Mouse (Mus musculus) lung, adult 2 months (tissue): ENCODE measurements around the gene Cd300e. TPM values are rescaled to one million over a fixed set of nuclear protein-coding genes. Genes with fewer than 3 reads are reported as not detected.

Experiments
- DNase-seq: peaks from one replicate; pipeline ENCODE4 v3.0.0; 2022
- H3K4me1 ChIP-seq: fragments of 200-500 bp; 2 replicates; pipeline ENCODE4 v1.6.1; 2011; ENCODE audit warnings: low read length; ENCODE audit not compliant: control insufficient read depth, insufficient read depth
- H3K4me3 ChIP-seq: fragments of 200-500 bp; replicated peaks from 2 replicates; pipeline ENCODE3; 2011; ENCODE audit warnings: low read depth, mild to moderate bottlenecking, control low read depth, low read length; ENCODE audit errors: extremely low read depth
- CTCF ChIP-seq: fragments of 200-500 bp; IDR thresholded peaks from 2 replicates; pipeline ENCODE4 v1.5.1; 2011; ENCODE audit warnings: mild to moderate bottlenecking, low read length, control low read depth; ENCODE audit not compliant: insufficient read depth
- POLR2A ChIP-seq: fragments of 200-500 bp; IDR thresholded peaks from 2 replicates; pipeline ENCODE4 v1.6.1; 2011; ENCODE audit warnings: low read depth, mild to moderate bottlenecking, control low read depth, low read length, borderline replicate concordance; ENCODE audit errors: extremely low read depth
- WGBS: fragments of 180-500 bp; shearing (Covaris S2); methylation state at CpG from one replicate; pipeline ENCODE4 v1.1.7; 2018; 5-methylcytosine and 5-hydroxymethylcytosine counted together
- polyA plus RNA-seq: library from polyadenylated mRNA; depleted of rRNA; stranded (reverse); fragments of >200 nt; gene quantifications from 2 replicates; pipeline ENCODE4 v1.2.3, GENCODE M21; 2012

The Cd300e gene
- polyA plus RNA-seq, 1 experiment = 2.6 TPM

GRCm38 (mm10) chr11:115100741-115101140 lies 38.8 kb upstream of the Cd300e start:
- Histone ChIP-seq H3K4me3 (no peak overlapping the region), H3K4me1 (no peaks in the 10 kb centered on the region)
- TF ChIP-seq CTCF = no peak
- TF ChIP-seq POLR2A = no peak
- 66% methylated on average over 7 of the region's 7 CpGs for whole genome bisulfite sequencing
- no peak for DNase-seq

- TF ChIP-seq POLR2A (no peak), CTCF (no peak)
- no peak for DNase-seq
- WGBS = 73% methylated on average over 5 of the region's 5 CpGs
- H3K4me1 ChIP-seq = no peaks in the 10 kb centered on the region
- no peak overlapping the region for H3K4me3 ChIP-seq
Observed at GRCm38 (mm10) chr11:115100032-115100621, 38.1 kb upstream of the Cd300e start.

DNA sequence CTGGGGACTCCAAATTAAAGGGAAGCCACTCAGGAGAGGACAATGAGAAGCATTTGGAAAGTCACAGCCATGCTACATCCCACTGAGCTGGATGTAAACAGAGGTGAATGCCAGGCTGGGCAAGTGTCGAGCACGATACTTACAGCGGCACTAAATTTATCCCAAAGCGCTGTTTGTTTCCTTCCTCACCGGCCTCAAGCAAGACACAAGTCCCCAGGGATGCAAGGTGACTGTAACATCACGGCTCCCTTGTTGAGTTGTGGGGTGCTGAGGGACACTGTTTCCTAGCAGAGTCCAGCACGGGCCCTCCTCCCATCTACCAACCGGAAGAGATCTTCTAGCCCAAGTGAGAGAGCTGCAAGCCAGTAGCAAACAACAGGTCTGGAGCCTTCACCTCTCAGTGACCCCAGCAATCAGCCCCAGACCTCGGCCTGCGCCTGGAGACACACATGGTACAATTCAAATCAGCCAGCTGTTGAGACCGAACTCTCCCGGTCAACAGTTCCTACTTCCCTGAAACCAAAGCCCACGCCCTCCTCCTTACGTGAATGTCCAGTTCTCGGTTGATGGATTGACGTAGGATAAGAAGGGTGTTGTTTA lies 37.4 kb upstream of the Cd300e start:
- Histone ChIP-seq H3K4me1 (no peaks in the 10 kb centered on the region), H3K4me3 (no peak overlapping the region)
- TF ChIP-seq CTCF (no peak), POLR2A (no peak)
- DNase-seq = no peak
- WGBS = 31% methylated on average over 16 of the region's 16 CpGs

DNA sequence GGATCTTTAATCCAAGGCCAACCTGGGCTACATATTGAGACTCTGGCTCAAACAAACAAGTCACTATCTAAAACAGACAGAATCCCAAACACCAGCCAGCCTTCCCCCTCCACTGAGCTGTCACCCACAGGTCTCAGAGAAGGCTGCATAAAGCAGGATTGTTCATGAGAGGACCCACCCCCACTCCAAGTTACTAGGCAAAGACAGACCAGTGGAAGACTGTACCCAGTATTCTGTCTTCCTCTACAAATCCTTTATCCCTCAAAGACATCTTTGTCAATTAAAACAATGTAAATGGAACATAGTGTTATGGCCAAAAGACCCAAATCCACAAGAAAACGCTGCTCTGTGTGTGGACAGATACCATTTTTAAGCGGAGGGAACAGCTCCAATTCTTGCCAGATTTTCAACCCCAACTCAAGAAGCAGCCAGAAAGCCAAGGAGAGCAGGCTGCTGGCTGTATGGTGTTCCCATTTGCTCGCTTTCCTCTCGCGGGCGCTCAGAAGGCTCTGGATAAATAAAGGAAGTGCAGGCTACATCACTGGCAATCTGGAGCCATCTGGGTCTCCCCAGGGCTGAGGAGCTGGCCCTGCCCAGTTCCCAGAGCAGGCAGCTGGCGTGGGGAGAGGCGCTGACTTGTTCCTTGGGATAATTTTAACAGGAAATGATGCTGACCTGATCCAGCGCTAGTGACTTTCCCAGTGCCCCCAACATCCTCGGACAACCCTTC lies 36.4 kb upstream of the Cd300e start:
- TF ChIP-seq POLR2A (no peak), CTCF (no peak)
- no peak for DNase-seq
- no peak overlapping the region for H3K4me3 ChIP-seq
- WGBS = 38% methylated on average over 10 of the region's 10 CpGs
- H3K4me1 ChIP-seq = no peaks in the 10 kb centered on the region

- TF ChIP-seq POLR2A = no peak
- TF ChIP-seq CTCF = no peak
- Histone ChIP-seq H3K4me3 (no peak overlapping the region), H3K4me1 (no peaks in the 10 kb centered on the region)
- DNase-seq = no peak
- 19% methylated on average over 4 of the region's 4 CpGs for WGBS
Observed at GRCm38 (mm10) chr11:115092140-115092539, 30.2 kb upstream of the Cd300e start.

- no peaks in the 10 kb centered on the region for H3K4me1 ChIP-seq
- DNase-seq = no peak
- no peak within 1 kb of the TSS for H3K4me3 ChIP-seq
- WGBS = 3% methylated on average over 36 of the region's 36 CpGs
- no peak for TF ChIP-seq CTCF
- no peak for TF ChIP-seq POLR2A
Observed at GRCm38 (mm10) chr11:115091362-115091901, 29.5 kb upstream of the Cd300e start, which contains the start of gene Rab37. Gene Rab37, plus strand, starts transcription at chr11:115091431.

DNA sequence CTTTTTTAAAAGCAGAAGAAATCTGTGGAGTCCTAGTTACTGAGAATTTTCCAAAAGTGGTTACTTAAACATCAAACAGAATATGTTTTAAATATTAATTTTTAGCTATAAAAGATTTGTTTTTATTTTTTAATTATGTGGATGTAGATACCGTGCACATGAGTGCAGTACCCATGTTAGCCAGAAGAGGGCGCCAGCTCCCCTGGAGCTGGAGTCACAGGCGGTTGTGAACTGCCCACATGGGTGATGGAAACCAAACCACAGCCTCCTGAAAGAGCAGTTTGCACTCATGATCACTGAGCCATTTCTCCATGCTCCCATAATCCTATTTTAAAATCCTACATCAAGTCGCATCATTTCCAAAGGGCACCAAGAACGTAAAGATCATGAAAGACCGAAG lies 27.9 kb upstream of the Cd300e start:
- H3K4me3 ChIP-seq = no peak overlapping the region
- TF ChIP-seq CTCF (peak; percentile 44), POLR2A (no peak)
- WGBS = 64% methylated on average over 6 of the region's 6 CpGs
- H3K4me1 ChIP-seq = no peaks in the 10 kb centered on the region
- DNase-seq = no peak

- no peak for DNase-seq
- Histone ChIP-seq H3K4me3 (no peak overlapping the region), H3K4me1 (no peaks in the 10 kb centered on the region)
- WGBS = 48% methylated on average over 7 of the region's 7 CpGs
- TF ChIP-seq POLR2A (no peak), CTCF (no peak)
Observed at GRCm38 (mm10) chr11:115086213-115086612, 24.2 kb upstream of the Cd300e start.

DNA sequence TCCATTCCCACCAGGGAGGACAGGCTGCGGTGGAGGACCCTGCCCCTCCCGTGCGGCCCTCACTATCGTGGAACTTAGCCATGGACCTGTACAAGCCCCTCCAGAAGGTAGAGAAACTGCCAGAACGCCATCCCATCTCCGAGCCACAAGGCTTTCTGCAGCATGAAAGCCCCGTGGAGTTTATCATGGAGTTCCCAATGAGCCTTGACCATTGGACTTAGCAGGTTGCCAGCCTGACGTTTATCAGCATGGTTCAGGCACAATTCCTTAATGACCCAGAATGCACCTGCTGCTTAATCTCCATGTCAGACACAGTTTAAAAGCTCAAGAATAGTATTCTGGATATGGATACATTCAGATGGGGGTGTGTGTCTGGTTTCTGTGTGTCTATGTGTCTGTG lies 23.1 kb upstream of the Cd300e start:
- H3K4me1 ChIP-seq = no peaks in the 10 kb centered on the region
- no peak for DNase-seq
- 71% methylated on average over 8 of the region's 8 CpGs for WGBS
- no peak for TF ChIP-seq CTCF
- no peak for TF ChIP-seq POLR2A
- no peak overlapping the region for H3K4me3 ChIP-seq

- H3K4me1 ChIP-seq = no peaks in the 10 kb centered on the region
- no peak for DNase-seq
- no peak overlapping the region for H3K4me3 ChIP-seq
- 52% methylated on average over 12 of the region's 12 CpGs for WGBS
- no peak for TF ChIP-seq POLR2A
- TF ChIP-seq CTCF = no peak
Observed at GRCm38 (mm10) chr11:115084595-115084994, 22.6 kb upstream of the Cd300e start.
